Mouse (Mus musculus) olfactory bulb, adult 2 months (tissue): ENCODE results near the gene Dnaja1.

Experiments
- CTCF ChIP-seq: fragments of 200-500 bp; IDR thresholded peaks from 2 replicates; pipeline ENCODE4 v1.5.1; 2012; ENCODE audit warnings: low read depth, mild to moderate bottlenecking, low read length, moderate library complexity; ENCODE audit not compliant: insufficient read depth
- POLR2A ChIP-seq: fragments of 200-500 bp; IDR thresholded peaks from 2 replicates; pipeline ENCODE4 v1.6.1; 2012; ENCODE audit warnings: mild to moderate bottlenecking, low read depth, low read length, moderate library complexity; ENCODE audit not compliant: insufficient read depth

DNA sequence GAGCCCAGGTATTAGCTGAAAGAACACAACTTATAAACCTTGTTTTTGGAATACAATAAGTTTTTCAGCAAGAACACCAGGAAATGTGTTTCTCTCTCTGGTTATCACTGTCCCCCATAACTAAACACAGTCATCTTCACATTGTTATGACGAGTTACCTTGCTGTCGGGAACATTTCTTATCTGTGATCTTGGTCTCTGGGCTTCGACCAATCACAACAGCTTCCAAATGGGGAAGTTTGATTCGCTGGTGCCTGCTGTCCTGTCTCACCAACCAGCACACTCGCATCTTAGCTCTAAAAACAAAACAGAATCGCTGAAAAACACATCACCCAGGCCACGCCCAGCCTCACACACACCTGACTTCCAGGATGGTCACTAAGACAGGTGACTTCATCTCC lies 24.9 kb upstream of the Dnaja1 start:
- TF ChIP-seq CTCF (no peak), POLR2A (no peak)
